Mouse (Mus musculus): ENCODE measurements around the gene Btg2. TPM values are rescaled to one million over a fixed set of nuclear protein-coding genes. Genes with fewer than 3 reads are reported as not detected.

Btg2 gene
- polyA plus RNA-seq, 1 experiment from 2014 or later: 55.5 TPM

DNA sequence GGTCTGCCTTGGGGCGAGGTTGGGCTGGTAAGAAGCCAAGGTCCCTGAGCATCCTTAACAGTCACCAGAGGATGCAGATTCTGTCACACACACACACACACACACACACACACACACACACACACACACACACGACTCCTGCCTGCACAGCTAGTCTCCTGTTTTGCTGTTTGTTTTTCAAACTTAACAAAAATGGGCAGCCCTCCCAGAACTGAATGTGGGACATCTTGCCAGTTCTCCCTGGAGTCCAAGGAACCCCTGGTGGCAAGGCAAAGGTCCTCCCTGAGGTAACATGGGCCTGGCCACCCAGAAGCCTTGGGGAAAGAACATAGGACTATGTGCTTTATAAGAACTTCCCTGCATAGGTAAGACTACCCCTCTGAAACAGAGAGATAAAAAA, 37.0 kb downstream of the Btg2 start:
- no peak overlapping the region for H3K4me2 ChIP-seq (replicated peaks; ENCODE audit: low read depth, low read length)

GRCm38 (mm10) chr1:134039361-134039760, 39.6 kb downstream of the Btg2 start:
- H3K36me3 ChIP-seq (ENCODE audit: control insufficient read depth, insufficient read depth, low read length): no peaks in the 10 kb centered on the region
- WGBS: 91% methylated on average over 2 of the region's 2 CpGs
- no peak overlapping the region for H3K9ac ChIP-seq (replicated peaks; ENCODE audit: low read depth, low read length)
- peaks cover 10% of the 10 kb centered on the region for H3K4me1 ChIP-seq (ENCODE audit: control insufficient read depth, insufficient read depth, low read length)
- H3K9me3 ChIP-seq (ENCODE audit: control insufficient read depth, low read depth, low read length): no peaks in the 10 kb centered on the region
- no peak for ATAC-seq (ENCODE audit: insufficient number of reproducible peaks, insufficient read depth, low FRiP score, low read depth)
- H3K4me2 ChIP-seq (replicated peaks; ENCODE audit: low read depth, low read length): no peak overlapping the region
- H3K27ac ChIP-seq (ENCODE audit: low read length): no peak overlapping the region
- no peak overlapping the region for H3K4me3 ChIP-seq (ENCODE audit: low read depth, low read length)
- no peaks in the 10 kb centered on the region for H3K27me3 ChIP-seq (ENCODE audit: control insufficient read depth, insufficient read depth, low read length)

More for the DNA sequence above, 37.0 kb downstream of the Btg2 start:
- peaks cover 10% of the 10 kb centered on the region for H3K4me1 ChIP-seq (ENCODE audit: control insufficient read depth, insufficient read depth, low read length)
- H3K9ac ChIP-seq (replicated peaks; ENCODE audit: low read depth, low read length): no peak overlapping the region
- H3K27ac ChIP-seq (ENCODE audit: low read length): no peak overlapping the region
- no peaks in the 10 kb centered on the region for H3K36me3 ChIP-seq (ENCODE audit: control insufficient read depth, insufficient read depth, low read length)
- H3K4me3 ChIP-seq (ENCODE audit: low read depth, low read length): no peak overlapping the region
- H3K9me3 ChIP-seq (ENCODE audit: control insufficient read depth, low read depth, low read length): no peaks in the 10 kb centered on the region
- WGBS: 66% methylated on average over 2 of the region's 2 CpGs
- H3K27me3 ChIP-seq (ENCODE audit: control insufficient read depth, insufficient read depth, low read length): no peaks in the 10 kb centered on the region
- ATAC-seq (ENCODE audit: insufficient number of reproducible peaks, insufficient read depth, low FRiP score, low read depth): no peak

GRCm38 (mm10) chr1:134038336-134038735, 40.6 kb downstream of the Btg2 start:
- Histone ChIP-seq H3K9ac (replicated peaks; ENCODE audit: low read depth, low read length) (no peak overlapping the region), H3K27me3 (ENCODE audit: control insufficient read depth, insufficient read depth, low read length) (no peaks in the 10 kb centered on the region), H3K27ac (ENCODE audit: low read length) (no peak overlapping the region), H3K4me3 (ENCODE audit: low read depth, low read length) (no peak overlapping the region), H3K9me3 (ENCODE audit: control insufficient read depth, low read depth, low read length) (no peaks in the 10 kb centered on the region), H3K36me3 (ENCODE audit: control insufficient read depth, insufficient read depth, low read length) (no peaks in the 10 kb centered on the region), H3K4me1 (ENCODE audit: control insufficient read depth, insufficient read depth, low read length) (peaks cover 10% of the 10 kb centered on the region), H3K4me2 (replicated peaks; ENCODE audit: low read depth, low read length) (no peak overlapping the region)
- no peak for ATAC-seq (ENCODE audit: insufficient number of reproducible peaks, insufficient read depth, low FRiP score, low read depth)
- WGBS: 81% methylated on average over 4 of the region's 4 CpGs

- Histone ChIP-seq H3K36me3 (ENCODE audit: control insufficient read depth, insufficient read depth, low read length) (no peaks in the 10 kb centered on the region), H3K4me3 (ENCODE audit: low read depth, low read length) (no peak within 1 kb of the TSS), H3K4me1 (ENCODE audit: control insufficient read depth, insufficient read depth, low read length) (peaks cover 10% of the 10 kb centered on the region), H3K4me2 (replicated peaks; ENCODE audit: low read depth, low read length) (peak within 1 kb of the TSS; percentile 10; the same call in 1 of the 2 replicates), H3K27me3 (ENCODE audit: control insufficient read depth, insufficient read depth, low read length) (no peaks in the 10 kb centered on the region), H3K9ac (replicated peaks; ENCODE audit: low read depth, low read length) (no peak within 1 kb of the TSS), H3K9me3 (ENCODE audit: control insufficient read depth, low read depth, low read length) (no peaks in the 10 kb centered on the region), H3K27ac (ENCODE audit: low read length) (no peak within 1 kb of the TSS)
- 24% methylated on average over 9 of the region's 9 CpGs for WGBS
- no peak for ATAC-seq (ENCODE audit: insufficient number of reproducible peaks, insufficient read depth, low FRiP score, low read depth)
Observed at GRCm38 (mm10) chr1:134037172-134037571, 41.7 kb downstream of the Btg2 start, which contains the start of gene Fmod. Fmod (plus strand) TSS chr1:134037254.

DNA sequence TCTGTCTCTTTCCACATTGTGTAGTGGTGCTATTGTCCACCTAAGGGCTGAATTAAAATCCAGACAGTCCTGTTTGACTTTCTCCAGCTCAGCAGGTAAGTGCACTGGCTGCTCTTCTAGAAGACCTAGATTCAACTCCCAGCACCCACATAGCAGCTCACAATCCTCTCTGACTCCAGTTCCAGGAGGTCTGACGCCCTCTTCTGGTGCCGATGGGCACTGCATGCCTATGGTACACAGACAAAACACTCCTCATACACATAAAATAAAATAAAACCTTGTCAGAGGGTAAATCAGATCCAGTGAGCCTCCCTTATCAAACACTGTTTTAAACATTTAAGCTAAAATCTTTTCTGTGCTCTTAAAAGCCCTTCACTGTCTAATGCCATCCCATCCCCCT, 42.4 kb downstream of the Btg2 start:
- Histone ChIP-seq H3K4me2 (replicated peaks; ENCODE audit: low read depth, low read length) (no peak overlapping the region), H3K27ac (ENCODE audit: low read length) (no peak overlapping the region), H3K36me3 (ENCODE audit: control insufficient read depth, insufficient read depth, low read length) (no peaks in the 10 kb centered on the region), H3K4me3 (ENCODE audit: low read depth, low read length) (no peak overlapping the region), H3K9me3 (ENCODE audit: control insufficient read depth, low read depth, low read length) (no peaks in the 10 kb centered on the region), H3K9ac (replicated peaks; ENCODE audit: low read depth, low read length) (no peak overlapping the region), H3K4me1 (ENCODE audit: control insufficient read depth, insufficient read depth, low read length) (peaks cover 10% of the 10 kb centered on the region), H3K27me3 (ENCODE audit: control insufficient read depth, insufficient read depth, low read length) (no peaks in the 10 kb centered on the region)
- 70% methylated on average over 2 of the region's 2 CpGs for WGBS
- no peak for ATAC-seq (ENCODE audit: insufficient number of reproducible peaks, insufficient read depth, low FRiP score, low read depth)

- Histone ChIP-seq H3K36me3 (ENCODE audit: control insufficient read depth, insufficient read depth, low read length) (no peaks in the 10 kb centered on the region), H3K4me2 (replicated peaks; ENCODE audit: low read depth, low read length) (no peak overlapping the region), H3K27me3 (ENCODE audit: control insufficient read depth, insufficient read depth, low read length) (no peaks in the 10 kb centered on the region), H3K9ac (replicated peaks; ENCODE audit: low read depth, low read length) (no peak overlapping the region), H3K4me1 (ENCODE audit: control insufficient read depth, insufficient read depth, low read length) (peaks cover 11% of the 10 kb centered on the region; the same call in 1 of the 2 replicates), H3K27ac (ENCODE audit: low read length) (no peak overlapping the region), H3K9me3 (ENCODE audit: control insufficient read depth, low read depth, low read length) (no peaks in the 10 kb centered on the region), H3K4me3 (ENCODE audit: low read depth, low read length) (no peak overlapping the region)
- WGBS: 58% methylated on average over 14 of the region's 14 CpGs
- no peak for ATAC-seq (ENCODE audit: insufficient number of reproducible peaks, insufficient read depth, low FRiP score, low read depth)
Observed at GRCm38 (mm10) chr1:134028161-134028846, 50.6 kb downstream of the Btg2 start.

GRCm38 (mm10) chr1:134026741-134027140, 52.2 kb downstream of the Btg2 start:
- Histone ChIP-seq H3K4me1 (ENCODE audit: control insufficient read depth, insufficient read depth, low read length) (peaks cover 11% of the 10 kb centered on the region; the same call in 1 of the 2 replicates), H3K9ac (replicated peaks; ENCODE audit: low read depth, low read length) (no peak overlapping the region), H3K27me3 (ENCODE audit: control insufficient read depth, insufficient read depth, low read length) (no peaks in the 10 kb centered on the region), H3K27ac (ENCODE audit: low read length) (no peak overlapping the region), H3K9me3 (ENCODE audit: control insufficient read depth, low read depth, low read length) (no peaks in the 10 kb centered on the region), H3K4me2 (replicated peaks; ENCODE audit: low read depth, low read length) (no peak overlapping the region), H3K4me3 (ENCODE audit: low read depth, low read length) (no peak overlapping the region), H3K36me3 (ENCODE audit: control insufficient read depth, insufficient read depth, low read length) (no peaks in the 10 kb centered on the region)
- ATAC-seq (ENCODE audit: insufficient number of reproducible peaks, insufficient read depth, low FRiP score, low read depth): no peak
- WGBS: 83% methylated on average over 9 of the region's 9 CpGs

DNA sequence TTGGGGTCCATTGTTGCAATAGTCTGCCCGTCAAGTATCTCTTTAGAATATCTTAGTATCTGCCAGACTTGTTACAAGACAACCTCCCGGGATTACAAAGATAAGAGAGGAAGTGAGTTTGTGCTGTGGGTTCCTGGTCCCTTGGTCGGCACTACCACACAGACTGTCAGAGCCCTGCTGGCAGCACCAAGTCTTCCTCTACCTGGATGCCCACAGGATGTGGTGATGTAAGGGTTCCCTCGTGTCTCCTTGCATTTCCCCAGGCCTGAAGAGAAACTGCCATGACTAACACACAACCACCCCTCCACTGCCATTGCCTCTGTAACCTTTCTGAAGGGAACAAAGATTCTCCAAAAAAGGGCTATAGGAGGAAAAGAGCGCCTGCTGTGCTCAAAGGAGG, 52.9 kb downstream of the Btg2 start:
- ATAC-seq (ENCODE audit: insufficient number of reproducible peaks, insufficient read depth, low FRiP score, low read depth): no peak
- H3K4me3 ChIP-seq (ENCODE audit: low read depth, low read length): no peak overlapping the region
- no peak overlapping the region for H3K27ac ChIP-seq (ENCODE audit: low read length)
- H3K4me2 ChIP-seq (replicated peaks; ENCODE audit: low read depth, low read length): no peak overlapping the region
- no peaks in the 10 kb centered on the region for H3K9me3 ChIP-seq (ENCODE audit: control insufficient read depth, low read depth, low read length)
- peaks cover 11% of the 10 kb centered on the region; the same call in 1 of the 2 replicates for H3K4me1 ChIP-seq (ENCODE audit: control insufficient read depth, insufficient read depth, low read length)
- WGBS: 72% methylated on average over 5 of the region's 5 CpGs
- no peaks in the 10 kb centered on the region for H3K36me3 ChIP-seq (ENCODE audit: control insufficient read depth, insufficient read depth, low read length)
- H3K27me3 ChIP-seq (ENCODE audit: control insufficient read depth, insufficient read depth, low read length): no peaks in the 10 kb centered on the region
- no peak overlapping the region for H3K9ac ChIP-seq (replicated peaks; ENCODE audit: low read depth, low read length)
